Mouse (Mus musculus) urinary bladder, postnatal 36 days (tissue): Measurements from ENCODE around the gene Rsph14.
A peak's percentile ranks its signal among the peaks of the same experiment; 100 is the strongest.

ENCODE experiments used
- DNase-seq, 2 experiments: peaks; one replicate each; pipeline ENCODE4 v3.0.0; 2022; ENCODE audit warnings: low spot score in 2 of 2, mixed read lengths in 1 of 2

Rsph14 gene

GRCm38 (mm10) chr10:75032395-75032794 lies at the start of gene Rsph14:
TSS of gene Rsph14 (minus strand) at chr10:75032586.
- DNase-seq = peak in 1 of 2 experiments; percentile 78

- no peak for DNase-seq
These were observed 46.1 kb upstream of the Rsph14 start for GRCm38 (mm10) chr10:75078174-75079128.

- no peak for DNase-seq
These were observed 43.3 kb upstream of the Rsph14 start for GRCm38 (mm10) chr10:75075665-75076064.

GRCm38 (mm10) chr10:75070281-75070976 lies 38.0 kb upstream of the Rsph14 start:
- no peak for DNase-seq

GRCm38 (mm10) chr10:75068624-75069328 lies 36.4 kb upstream of the Rsph14 start:
- peak in 1 of 2 experiments; percentile 34 for DNase-seq

GRCm38 (mm10) chr10:75068086-75068485 lies 35.7 kb upstream of the Rsph14 start:
- DNase-seq = no peak

- DNase-seq = no peak
These were observed 35.1 kb upstream of the Rsph14 start for GRCm38 (mm10) chr10:75067446-75067845.

GRCm38 (mm10) chr10:75065691-75066090 lies 33.3 kb upstream of the Rsph14 start:
- no peak for DNase-seq

GRCm38 (mm10) chr10:75063301-75063965 lies 31.0 kb upstream of the Rsph14 start:
- DNase-seq = no peak

GRCm38 (mm10) chr10:75062621-75063020 lies 30.2 kb upstream of the Rsph14 start:
- DNase-seq = no peak

- no peak for DNase-seq
These were observed 29.8 kb upstream of the Rsph14 start for GRCm38 (mm10) chr10:75062189-75062561.

GRCm38 (mm10) chr10:75061341-75062188 lies 29.2 kb upstream of the Rsph14 start:
- peak; percentile 20 to 29 for DNase-seq

GRCm38 (mm10) chr10:75060843-75061235 lies 28.5 kb upstream of the Rsph14 start:
- DNase-seq = peak in 1 of 2 experiments; percentile 10

- peak; percentile 74 to 79 for DNase-seq
These were observed 27.9 kb upstream of the Rsph14 start, which contains the start of gene Bcr for GRCm38 (mm10) chr10:75060217-75060842. TSS of gene Bcr (plus strand) at chr10:75060592.

- peak; percentile 66 to 77 for DNase-seq
These were observed 27.0 kb upstream of the Rsph14 start for GRCm38 (mm10) chr10:75059396-75059795.

- DNase-seq = no peak
These were observed 26.5 kb upstream of the Rsph14 start for GRCm38 (mm10) chr10:75058761-75059395.

- no peak for DNase-seq
These were observed 25.9 kb upstream of the Rsph14 start for GRCm38 (mm10) chr10:75058336-75058735.

- DNase-seq = no peak
These were observed 23.9 kb upstream of the Rsph14 start for GRCm38 (mm10) chr10:75056255-75056654.

GRCm38 (mm10) chr10:75055672-75056071 lies 23.3 kb upstream of the Rsph14 start:
- DNase-seq = no peak
